Mouse (Mus musculus) adrenal gland, adult 8-10 months (tissue): ENCODE data around the gene Ccnl1. TPM values are rescaled to one million over a fixed set of nuclear protein-coding genes. Genes with fewer than 3 reads are reported as not detected.

Experiments
- DNase-seq: peaks from one replicate; pipeline ENCODE4 v3.0.0; 2022
- total RNA-seq, 4 experiments: library from RNA; stranded (reverse); gene quantifications; 2 replicates each; pipeline ENCODE4 v1.2.4; 2022

Ccnl1 gene
- total RNA-seq, 4 experiments from 2014 or later = 53.2 to 91.9 (median 84.1) TPM

GRCm38 (mm10) chr3:65958840-65959185 is 764 bp upstream of the Ccnl1 start:
- no peak for DNase-seq

GRCm38 (mm10) chr3:65957271-65958101 is 563 bp downstream of the Ccnl1 start:
- DNase-seq = peak; percentile 42

DNA sequence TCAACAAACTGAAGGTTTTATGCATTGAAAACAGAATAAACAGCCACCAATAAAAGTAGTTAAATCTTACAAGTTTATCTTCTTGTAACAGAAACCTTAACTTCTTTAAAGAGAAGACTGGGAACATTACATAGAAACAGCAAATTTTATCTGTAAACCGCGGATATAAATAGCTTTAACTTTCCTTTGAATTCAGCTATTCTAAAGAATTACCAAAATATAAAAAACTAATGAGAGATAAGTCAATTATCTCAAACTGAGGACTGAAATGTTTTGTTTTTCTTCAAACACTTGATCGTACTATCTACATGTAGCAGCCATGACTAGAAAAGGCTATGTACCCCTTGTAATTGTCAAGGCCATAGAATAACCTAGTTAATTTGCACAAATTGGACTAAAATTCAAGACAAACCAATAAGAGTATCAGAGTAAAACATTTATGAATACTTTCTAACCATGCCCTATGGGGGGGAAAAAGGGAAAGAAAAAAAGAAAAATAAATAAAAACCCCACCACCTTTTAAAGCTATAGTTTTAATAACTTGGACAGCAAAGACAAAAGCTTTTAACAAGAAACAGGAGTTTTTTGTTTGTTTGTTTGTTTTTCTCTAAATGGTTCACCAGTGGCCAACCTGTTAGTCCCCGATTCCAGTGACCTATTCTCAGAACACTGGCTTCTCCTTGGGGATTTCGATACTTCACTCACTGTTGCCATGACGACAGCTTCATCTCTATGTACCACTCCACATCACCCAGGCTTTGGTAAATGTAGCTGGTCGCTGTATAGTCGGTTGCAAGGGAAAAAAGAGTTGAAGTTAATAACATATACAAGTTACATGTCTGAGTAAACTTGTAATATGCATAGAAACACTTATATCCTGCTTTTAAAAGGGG is 3.3 kb downstream of the Ccnl1 start:
- DNase-seq = no peak

DNA sequence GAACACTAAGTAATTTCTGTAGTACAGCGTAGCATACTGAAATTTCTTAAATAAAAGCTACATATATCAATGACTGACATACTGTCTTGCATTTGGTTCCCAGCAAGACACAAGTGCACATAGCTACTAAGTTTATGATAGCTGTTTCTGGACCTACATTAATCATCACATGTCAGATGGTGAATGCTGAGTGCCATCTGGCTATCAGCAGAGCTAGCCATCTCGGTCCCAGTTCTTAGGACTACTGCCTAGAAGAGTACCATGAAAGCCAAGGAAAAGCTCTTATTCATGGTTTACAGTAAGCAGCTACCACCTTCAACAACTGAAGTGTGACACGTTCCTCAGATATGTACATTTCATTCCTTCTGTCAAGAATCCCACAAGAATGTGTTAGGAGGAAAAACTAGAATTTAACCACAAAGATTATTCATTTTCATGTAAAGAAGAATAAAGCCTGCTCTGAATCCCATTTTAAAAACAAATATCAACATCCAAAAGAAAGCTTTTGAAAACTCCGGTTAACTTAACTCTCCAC is 7.2 kb downstream of the Ccnl1 start:
- DNase-seq = no peak

DNA sequence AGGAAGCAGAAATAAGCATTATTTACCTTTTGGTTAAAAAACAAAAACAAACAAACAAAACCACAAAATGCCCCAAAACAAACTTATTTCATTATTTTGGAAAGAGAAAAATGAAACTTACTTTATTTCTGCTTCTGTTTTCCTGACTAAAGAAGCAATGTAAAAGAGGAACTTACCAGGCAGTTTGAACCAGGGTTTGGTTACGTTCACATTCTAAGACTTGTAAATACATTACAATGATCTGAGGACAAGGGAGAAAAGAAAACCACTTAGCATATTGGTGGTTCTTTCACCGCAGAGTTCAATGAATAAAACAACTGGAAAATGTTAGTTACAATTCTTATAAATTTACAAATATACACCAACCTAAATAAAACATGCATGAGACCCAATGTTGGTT is 7.7 kb downstream of the Ccnl1 start:
- no peak for DNase-seq

GRCm38 (mm10) chr3:65945277-65945932 is 12.6 kb downstream of the Ccnl1 start:
- DNase-seq = no peak

GRCm38 (mm10) chr3:65944713-65945112 is 13.3 kb downstream of the Ccnl1 start:
- DNase-seq = no peak

GRCm38 (mm10) chr3:65943453-65943852 is 14.6 kb downstream of the Ccnl1 start:
- no peak for DNase-seq

- no peak for DNase-seq
These were observed 17.0 kb downstream of the Ccnl1 start for GRCm38 (mm10) chr3:65941052-65941451.

- no peak for DNase-seq
These were observed 19.8 kb downstream of the Ccnl1 start for GRCm38 (mm10) chr3:65938211-65938610.

- no peak for DNase-seq
These were observed 21.7 kb downstream of the Ccnl1 start for GRCm38 (mm10) chr3:65936384-65936783.

DNA sequence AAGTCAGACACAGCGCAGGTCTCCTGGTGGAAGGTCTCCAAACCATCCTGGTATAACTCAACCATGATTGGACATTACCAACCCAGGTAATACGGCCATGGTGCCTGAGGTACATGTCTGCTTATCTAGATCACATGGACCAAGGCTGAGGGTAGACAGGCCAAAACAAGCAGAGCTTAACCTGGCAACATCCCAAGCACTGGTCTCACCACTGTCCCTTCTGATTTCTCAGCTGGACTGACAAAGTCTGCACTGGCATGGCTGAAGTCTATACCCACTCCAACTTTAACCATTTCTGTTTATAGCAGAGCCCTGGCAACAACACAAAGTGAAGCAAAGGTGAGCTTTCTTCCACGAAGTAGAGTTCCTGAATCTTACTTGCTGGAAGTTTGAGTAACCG is 22.9 kb downstream of the Ccnl1 start:
- DNase-seq = no peak

GRCm38 (mm10) chr3:65933726-65934125 is 24.3 kb downstream of the Ccnl1 start:
- peak; percentile 71 for DNase-seq

DNA sequence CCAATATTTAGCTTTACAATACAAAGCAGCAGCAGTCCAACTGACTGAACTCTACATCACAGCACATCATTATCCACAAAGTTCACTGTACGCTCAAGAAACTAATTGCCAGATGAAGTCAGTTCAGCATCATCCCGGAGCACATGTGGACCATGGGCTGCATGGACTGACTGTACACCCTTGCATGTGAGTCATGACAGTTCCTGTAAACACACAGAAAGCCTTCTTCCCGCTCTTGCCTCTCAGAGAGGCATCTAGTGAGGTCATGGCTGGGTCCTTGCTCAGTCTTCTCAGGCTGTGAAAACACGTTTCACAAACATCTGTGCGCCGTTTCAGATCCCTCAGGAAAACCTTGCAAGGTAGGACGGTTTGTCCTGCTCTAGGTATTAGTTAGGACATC is 26.5 kb downstream of the Ccnl1 start:
- no peak for DNase-seq

DNA sequence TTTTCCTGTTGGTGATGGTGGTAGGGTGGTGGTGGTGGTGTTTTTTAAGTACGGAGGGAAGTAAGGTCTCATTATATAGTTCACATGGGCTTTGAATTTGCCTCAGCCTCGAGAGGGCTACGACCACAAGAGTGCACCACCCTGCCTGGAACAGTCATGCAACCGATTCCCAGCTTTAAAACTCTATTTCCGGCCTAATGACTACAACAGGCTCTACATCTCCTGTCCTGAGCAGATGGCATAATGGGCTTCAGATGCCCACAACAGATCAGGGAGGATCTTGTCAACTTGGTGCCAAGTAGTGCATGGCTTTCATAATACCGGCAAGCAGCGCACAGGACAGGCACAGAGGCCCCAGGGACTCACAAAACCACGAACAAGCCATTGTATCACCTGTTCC is 27.4 kb downstream of the Ccnl1 start:
- no peak for DNase-seq

GRCm38 (mm10) chr3:65929821-65930633 is 28.0 kb downstream of the Ccnl1 start:
- DNase-seq = no peak

GRCm38 (mm10) chr3:65929304-65929783 is 28.7 kb downstream of the Ccnl1 start:
- DNase-seq = peak; percentile 80

DNA sequence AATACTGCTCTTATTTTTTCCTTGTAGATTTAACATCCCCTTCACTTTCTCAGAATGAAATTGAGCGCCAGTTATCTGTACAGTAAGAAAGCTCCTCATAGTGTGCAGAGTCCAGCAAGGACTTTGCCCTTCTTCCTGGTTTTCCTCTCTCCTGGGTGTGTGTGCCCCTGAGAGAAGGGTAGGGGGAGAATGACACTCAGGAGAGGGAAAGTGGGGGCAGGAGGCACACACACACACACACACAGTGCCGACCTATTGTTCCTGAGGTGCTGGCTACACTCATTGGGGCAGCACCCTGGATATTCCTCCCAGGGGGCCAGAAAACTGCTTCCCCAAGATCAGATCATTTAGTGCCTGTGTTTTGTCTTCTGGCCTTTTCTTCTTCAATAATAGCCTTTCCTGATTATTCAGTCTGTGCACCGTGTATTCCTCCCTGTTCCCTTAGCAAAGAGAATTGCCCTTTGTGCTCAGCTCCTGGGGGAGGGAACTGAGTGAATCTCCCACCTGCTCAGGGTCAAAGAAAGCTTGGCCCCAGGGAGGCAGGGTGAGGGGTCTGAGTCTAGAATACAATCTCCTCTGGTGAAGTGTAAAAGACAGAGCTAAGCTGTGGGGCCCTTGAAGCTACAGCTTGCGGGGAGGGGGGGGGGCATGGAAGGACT is 29.3 kb downstream of the Ccnl1 start:
- no peak for DNase-seq

DNA sequence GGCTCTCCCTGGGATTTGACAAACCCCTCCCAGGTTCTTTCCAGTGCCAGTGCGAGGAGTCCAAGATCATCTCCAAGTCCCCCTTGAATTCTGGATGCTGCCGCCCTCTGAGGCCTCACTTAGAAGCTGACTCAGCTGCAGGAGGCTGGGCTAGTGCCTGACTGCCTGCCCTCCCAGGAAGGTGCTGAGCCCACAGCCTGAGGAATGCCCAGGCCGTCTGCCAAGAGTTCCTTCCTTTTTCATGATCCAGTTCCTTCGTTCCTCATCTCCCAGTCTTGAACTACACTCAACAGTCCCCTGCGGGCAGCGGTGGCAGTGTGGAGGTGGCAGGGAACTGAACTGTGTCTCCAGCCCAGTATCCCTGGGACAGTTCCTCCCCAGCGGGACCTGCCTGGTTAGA is 30.4 kb downstream of the Ccnl1 start:
- peak; percentile 57 for DNase-seq

- no peak for DNase-seq
These were observed 30.9 kb downstream of the Ccnl1 start for GRCm38 (mm10) chr3:65927101-65927501.

GRCm38 (mm10) chr3:65926426-65926825 is 31.6 kb downstream of the Ccnl1 start:
- DNase-seq = no peak
